ENCODE assay signal across 8 mouse cellular contexts in genomic region chr4:117676903-117677302, GRCm38 (mm10). TPM values are rescaled to one million over a fixed set of nuclear protein-coding genes. Genes with fewer than 3 reads are reported as not detected.
DNase-seq lines count a peak whose midpoint lies in the region; ATAC-seq and TF ChIP-seq lines count a peak whose summit lies in the region.

No protein-coding gene starts in this region.

- no peak for ATAC-seq in heart, embryonic 11.5 days (replicated peaks; ENCODE audit: insufficient number of reproducible peaks, low FRiP score, low TSS enrichment)
- ATAC-seq in forebrain, postnatal 0 days: peak; percentile 71
- ATAC-seq in intestine, embryonic 14.5 days (replicated peaks; ENCODE audit: low FRiP score, low TSS enrichment, low read depth): 0 out of 2 replicates have a peak, but pooled peaks have one; percentile 23
- ATAC-seq in midbrain, embryonic 12.5 days (ENCODE audit: low FRiP score, low read depth): peak; percentile 38; the same call in 1 of the 2 replicates

- H3K36me3 ChIP-seq in heart, embryonic 11.5 days (ENCODE audit: control insufficient read depth, insufficient read depth, low read length): peaks cover 31% of the 10 kb centered on the region
- H3K36me3 ChIP-seq in forebrain, postnatal 0 days (ENCODE audit: insufficient read depth): peaks cover 77% of the 10 kb centered on the region
- H3K36me3 ChIP-seq in intestine, embryonic 14.5 days (ENCODE audit: control insufficient read depth, insufficient read depth, low read length): peaks cover 80% of the 10 kb centered on the region
- peaks cover 68% of the 10 kb centered on the region for H3K36me3 ChIP-seq in midbrain, embryonic 12.5 days

- no peak overlapping the region for H3K9ac ChIP-seq in heart, embryonic 11.5 days (ENCODE audit: low read depth, low read length)
- H3K9ac ChIP-seq in forebrain, postnatal 0 days: no peak overlapping the region
- no peak overlapping the region for H3K9ac ChIP-seq in intestine, embryonic 14.5 days (ENCODE audit: low read length)
- no peak overlapping the region for H3K9ac ChIP-seq in midbrain, embryonic 12.5 days (replicated peaks)

- no peak for TF ChIP-seq POLR2A in cerebellum, adult 2 months (IDR thresholded peaks at IDR 0.05; ENCODE audit: borderline replicate concordance, insufficient read depth, low read length)

- peaks cover 4% of the 10 kb centered on the region; the same call in 1 of the 2 replicates for H3K4me1 ChIP-seq in heart, embryonic 11.5 days (ENCODE audit: control insufficient read depth, insufficient read depth, low read length)
- H3K4me1 ChIP-seq in cerebellum, adult 2 months (ENCODE audit: control insufficient read depth, insufficient read depth, low read length): no peaks in the 10 kb centered on the region
- no peaks in the 10 kb centered on the region for H3K4me1 ChIP-seq in forebrain, postnatal 0 days (ENCODE audit: insufficient read depth)
- peaks cover 5% of the 10 kb centered on the region for H3K4me1 ChIP-seq in intestine, embryonic 14.5 days (replicated peaks; ENCODE audit: control insufficient read depth, insufficient read depth, low read length)
- H3K4me1 ChIP-seq in midbrain, embryonic 12.5 days: peaks cover 10% of the 10 kb centered on the region

- no peak overlapping the region for H3K4me2 ChIP-seq in heart, embryonic 11.5 days
- H3K4me2 ChIP-seq in forebrain, postnatal 0 days (ENCODE audit: low read depth): no peak overlapping the region
- H3K4me2 ChIP-seq in intestine, embryonic 14.5 days (ENCODE audit: low read length): no peak overlapping the region
- no peak overlapping the region for H3K4me2 ChIP-seq in midbrain, embryonic 12.5 days (replicated peaks)

- TF ChIP-seq CTCF in cerebellum, adult 2 months (IDR thresholded peaks at IDR 0.05; ENCODE audit: borderline replicate concordance, insufficient read depth, low read depth, low read length): peak; percentile 97
- peak; percentile 95 for TF ChIP-seq CTCF in forebrain, postnatal 0 days (IDR thresholded peaks at IDR 0.05; ENCODE audit: low read depth)

- intact Hi-C loops in left cerebral cortex, postnatal 10 days (cut with DNase I): loop anchor here (10.0 kb wide), 2 partner anchors 92 to 352 kb away; no protein-coding TSS in a partner anchor

- no peaks in the 10 kb centered on the region for H3K27me3 ChIP-seq in heart, embryonic 11.5 days (ENCODE audit: control insufficient read depth, insufficient read depth, low read length)
- no peaks in the 10 kb centered on the region for H3K27me3 ChIP-seq in cerebellum, adult 2 months (ENCODE audit: control insufficient read depth, insufficient read depth, low read length)
- H3K27me3 ChIP-seq in forebrain, postnatal 0 days (ENCODE audit: insufficient read depth, low read length): no peaks in the 10 kb centered on the region
- H3K27me3 ChIP-seq in intestine, embryonic 14.5 days (replicated peaks; ENCODE audit: control insufficient read depth, insufficient read depth, low read length): no peaks in the 10 kb centered on the region
- no peaks in the 10 kb centered on the region for H3K27me3 ChIP-seq in midbrain, embryonic 12.5 days

- no peaks in the 10 kb centered on the region for H3K9me3 ChIP-seq in heart, embryonic 11.5 days (replicated peaks; ENCODE audit: control insufficient read depth, low read length)
- no peaks in the 10 kb centered on the region for H3K9me3 ChIP-seq in forebrain, postnatal 0 days (ENCODE audit: low read length)
- H3K9me3 ChIP-seq in intestine, embryonic 14.5 days (ENCODE audit: control insufficient read depth, low read length): no peaks in the 10 kb centered on the region
- no peaks in the 10 kb centered on the region for H3K9me3 ChIP-seq in midbrain, embryonic 12.5 days

- peak; percentile 93 for DNase-seq in heart, adult 11 months
- peak; percentile 68 to 78 for DNase-seq in cerebellum, adult 2 months
- peak; percentile 89 for DNase-seq in forebrain, postnatal 0 days
- DNase-seq in intestine, embryonic 14.5 days (ENCODE audit: low spot score): peak; percentile 92
- peak; percentile 73 to 82 for DNase-seq in left cerebral cortex, postnatal 10 days (ENCODE audit: extremely low spot score in 1 of 2, low spot score in 2 of 2)
- peak; percentile 55 for DNase-seq in skeletal muscle tissue, adult 2 months (ENCODE audit: low read depth, low spot score)

- no peak overlapping the region for H3K4me3 ChIP-seq in heart, embryonic 11.5 days (ENCODE audit: low read depth, low read length)
- H3K4me3 ChIP-seq in cerebellum, adult 2 months (replicated peaks; ENCODE audit: insufficient read depth, low read depth, low read length): no peak overlapping the region
- no peak overlapping the region for H3K4me3 ChIP-seq in forebrain, postnatal 0 days (ENCODE audit: low read depth, low read length)
- no peak overlapping the region for H3K4me3 ChIP-seq in intestine, embryonic 14.5 days (ENCODE audit: low read depth, low read length)
- no peak overlapping the region for H3K4me3 ChIP-seq in midbrain, embryonic 12.5 days

- WGBS in heart, embryonic 11.5 days (ENCODE audit: insufficient replicate concordance): 24% methylated on average over 3 of the region's 3 CpGs
- WGBS in cerebellum, adult 2 months: 6% methylated on average over 3 of the region's 3 CpGs
- 7% methylated on average over 3 of the region's 3 CpGs for WGBS in forebrain, postnatal 0 days
- 14% methylated on average over 3 of the region's 3 CpGs for WGBS in intestine, embryonic 14.5 days
- 12% methylated on average over 3 of the region's 3 CpGs for WGBS in midbrain, embryonic 12.5 days

- no peak overlapping the region for H3K27ac ChIP-seq in heart, embryonic 11.5 days (ENCODE audit: low read depth, low read length)
- H3K27ac ChIP-seq in cerebellum, adult 2 months (ENCODE audit: insufficient read depth, low read length): no peak overlapping the region
- H3K27ac ChIP-seq in forebrain, postnatal 0 days (ENCODE audit: low read depth, low read length): no peak overlapping the region
- H3K27ac ChIP-seq in intestine, embryonic 14.5 days (ENCODE audit: low read depth): no peak overlapping the region
- no peak overlapping the region for H3K27ac ChIP-seq in midbrain, embryonic 12.5 days (replicated peaks)

RNA-seq across cellular contexts. Expression of gene Dmap1, which starts 5.2 kb away (rescaled TPM):
- 51.3 and 53.0 TPM in 2 replicates for polyA plus RNA-seq in heart, embryonic 11.5 days (2014; fragmentation: Nextera tagmentation; extraction: Ambion mirVana)
- polyA plus RNA-seq in cerebellum, adult 2 months (2012; rRNA removed): 48.7 and 53.5 TPM in 2 replicates
- total RNA-seq in forebrain, postnatal 0 days (2014; rRNA removed): 75.0 and 88.4 TPM in 2 replicates
- 80.4 and 84.7 TPM in 2 replicates for polyA plus RNA-seq in forebrain, postnatal 0 days (2015; fragmentation: Nextera tagmentation; extraction: Ambion mirVana)
- 58.7 and 67.4 TPM in 2 replicates for polyA plus RNA-seq in intestine, embryonic 14.5 days (2014; fragmentation: Nextera tagmentation; extraction: Ambion mirVana)
- 10 to 100 TPM; 37.6 to 42.2 TPM for total RNA-seq in left cerebral cortex, postnatal 10 days (2021)
- polyA plus RNA-seq in midbrain, embryonic 12.5 days (2016; fragmentation: Nextera tagmentation; extraction: Ambion mirVana): 67.5 and 72.1 TPM in 2 replicates

RNA-seq across cellular contexts. Expression of gene Gm12845, which starts 47.3 kb away (rescaled TPM):
- polyA plus RNA-seq in heart, embryonic 11.5 days (2014; fragmentation: Nextera tagmentation; extraction: Ambion mirVana): not detected in 2 replicates
- polyA plus RNA-seq in cerebellum, adult 2 months (2012; rRNA removed): not detected in 2 replicates
- not detected in 2 replicates for total RNA-seq in forebrain, postnatal 0 days (2014; rRNA removed)
- polyA plus RNA-seq in forebrain, postnatal 0 days (2015; fragmentation: Nextera tagmentation; extraction: Ambion mirVana): not detected in 2 replicates
- polyA plus RNA-seq in intestine, embryonic 14.5 days (2014; fragmentation: Nextera tagmentation; extraction: Ambion mirVana): not detected in 2 replicates
- total RNA-seq in left cerebral cortex, postnatal 10 days (2021): not detected
- not detected in 2 replicates for polyA plus RNA-seq in midbrain, embryonic 12.5 days (2016; fragmentation: Nextera tagmentation; extraction: Ambion mirVana)
